Mouse (Mus musculus) layer of hippocampus, adult 2 months (tissue): ENCODE measurements around the gene Plekho1. TPM values are rescaled to one million over a fixed set of nuclear protein-coding genes. Genes with fewer than 3 reads are reported as not detected.

Experiments used
- DNase-seq, 2 experiments: peaks; one replicate each; pipeline ENCODE4 v3.0.0; 2022; ENCODE audit warnings: low spot score in 2 of 2
- H3K27ac ChIP-seq: fragments of 200-600 bp; 2 replicates; pipeline ENCODE4 v1.8.1; 2022
- H3K4me3 ChIP-seq: fragments of 200-600 bp; 2 replicates; pipeline ENCODE4 v1.8.1; 2022; ENCODE audit warnings: mild to moderate bottlenecking
- CTCF ChIP-seq: fragments of 200-600 bp; conservative IDR thresholded peaks from 2 replicates; pipeline ENCODE4 v1.8.1; 2022; ENCODE audit warnings: antibody characterized with exemption, mild to moderate bottlenecking, moderate library complexity
- total RNA-seq, 2 experiments: library from RNA; stranded (reverse); gene quantifications; 2 replicates each; pipeline ENCODE4 v1.2.3; 2021

Plekho1 gene
- total RNA-seq, 2 experiments from 2014 or later: 39.3 to 44.1 TPM

DNA sequence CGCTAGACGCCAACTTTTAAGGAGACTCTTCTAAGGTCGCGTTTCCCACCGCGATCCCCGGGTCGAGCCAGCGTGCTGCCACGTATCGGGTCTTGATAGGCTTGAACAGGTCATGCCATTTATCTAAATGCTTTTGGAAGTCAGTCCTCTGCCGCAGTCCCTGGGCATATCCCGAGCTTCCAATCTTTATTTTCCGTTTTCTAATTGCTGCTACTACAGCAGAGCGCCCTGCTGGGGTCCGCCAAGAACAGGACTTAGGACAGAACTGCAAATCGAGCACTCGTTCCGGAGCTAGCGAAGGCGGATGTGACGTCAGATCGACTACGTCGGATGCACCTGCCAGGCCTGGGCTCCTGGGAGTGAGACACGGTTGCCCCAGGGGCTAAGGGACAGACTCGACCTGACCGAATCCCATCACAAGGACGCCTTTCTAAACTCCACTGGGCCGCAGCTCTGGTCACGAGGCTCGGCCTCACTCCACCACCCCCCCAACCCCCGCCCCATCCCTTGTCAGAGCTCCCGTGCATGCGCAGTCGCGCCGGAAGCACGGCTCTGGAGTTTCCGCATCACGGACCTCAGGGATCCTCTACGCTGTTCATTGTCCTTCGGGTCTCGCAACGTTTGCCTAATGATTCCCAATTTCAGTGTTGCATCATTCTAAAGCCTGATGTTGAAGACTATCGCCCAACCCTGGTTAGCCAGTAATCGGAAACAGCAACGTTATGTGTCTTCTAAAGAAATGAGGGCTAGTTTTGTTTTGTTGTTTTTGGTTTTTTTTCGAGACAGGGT lies 44.8 kb downstream of the Plekho1 start:
- TF ChIP-seq CTCF: no peak
- Histone ChIP-seq H3K4me3 (peak overlapping the region; percentile 71), H3K27ac (peak overlapping the region; percentile 99)
- DNase-seq: peak; percentile 87 to 89

DNA sequence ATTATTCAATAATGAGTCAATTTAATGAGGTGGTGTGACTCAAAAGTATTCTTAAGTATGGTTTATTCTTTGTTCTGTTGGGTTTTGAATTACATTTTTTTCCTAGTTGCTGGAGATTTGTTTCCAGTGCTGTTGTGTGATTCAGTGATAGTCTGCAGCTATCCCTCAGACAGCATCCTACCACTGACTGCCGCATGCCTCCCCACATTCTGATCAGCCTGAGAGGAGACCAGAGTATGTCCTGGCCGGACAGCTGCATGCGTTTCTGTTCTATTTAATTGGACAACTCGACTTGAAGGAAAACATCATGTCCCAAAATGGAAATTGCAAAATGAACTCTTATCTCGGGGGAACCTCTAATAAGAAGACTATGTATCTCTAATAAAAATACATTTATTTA lies 47.5 kb downstream of the Plekho1 start:
- Histone ChIP-seq H3K4me3 (no peak overlapping the region), H3K27ac (no peak overlapping the region)
- no peak for DNase-seq
- no peak for TF ChIP-seq CTCF

GRCm38 (mm10) chr3:95945731-95946240 lies 50.0 kb downstream of the Plekho1 start:
- DNase-seq: no peak
- Histone ChIP-seq H3K27ac (no peak overlapping the region), H3K4me3 (no peak overlapping the region)
- no peak for TF ChIP-seq CTCF

DNA sequence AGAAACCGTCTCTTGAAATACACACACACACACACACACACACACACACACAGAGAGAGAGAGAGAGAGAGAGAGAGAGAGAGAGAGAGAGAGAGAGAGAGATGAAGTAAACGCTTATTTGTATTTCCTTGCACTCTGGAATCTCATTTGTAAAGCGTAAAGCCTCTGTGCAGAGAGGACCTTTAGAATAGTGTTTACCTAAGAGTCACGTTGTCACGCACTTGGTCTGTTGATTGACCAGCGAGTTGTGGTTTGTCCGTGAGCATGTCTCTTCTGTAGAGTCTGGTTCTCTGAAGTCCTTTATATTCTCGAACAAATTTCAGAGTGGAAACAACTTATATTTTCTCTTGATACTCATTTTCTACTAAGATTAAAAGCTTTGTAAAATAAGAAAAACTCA lies 51.1 kb downstream of the Plekho1 start:
- no peak for DNase-seq
- Histone ChIP-seq H3K4me3 (no peak overlapping the region), H3K27ac (no peak overlapping the region)
- TF ChIP-seq CTCF: no peak

GRCm38 (mm10) chr3:95943226-95943625 lies 52.6 kb downstream of the Plekho1 start:
- H3K27ac ChIP-seq: no peak overlapping the region
- H3K4me3 ChIP-seq: no peak overlapping the region
- DNase-seq: no peak
- no peak for TF ChIP-seq CTCF

DNA sequence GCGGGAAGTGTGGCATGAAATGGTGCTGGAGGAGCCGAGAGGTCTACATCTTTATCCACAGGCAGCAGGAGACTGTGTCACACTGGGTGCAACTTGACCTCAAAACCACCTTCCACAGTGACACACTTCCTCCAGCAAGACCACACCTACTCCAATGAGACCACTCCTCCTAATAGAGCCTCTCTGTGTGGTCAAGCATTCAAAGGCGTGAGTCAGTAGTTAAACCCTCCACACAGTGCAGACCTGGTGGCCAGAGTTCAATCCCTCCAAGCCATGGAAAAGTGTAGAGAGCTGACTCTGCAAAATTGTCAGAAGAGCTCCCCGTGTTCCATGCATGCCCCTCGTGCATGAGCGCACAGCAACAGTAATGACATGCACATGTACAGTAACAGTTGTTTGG lies 53.1 kb downstream of the Plekho1 start:
- TF ChIP-seq CTCF: no peak

GRCm38 (mm10) chr3:95938835-95939234 lies 57.0 kb downstream of the Plekho1 start:
- Histone ChIP-seq H3K27ac (no peak overlapping the region), H3K4me3 (no peak overlapping the region)
- TF ChIP-seq CTCF: peak; percentile 61
- no peak for DNase-seq

More for the DNA sequence above, 53.1 kb downstream of the Plekho1 start:
- Histone ChIP-seq H3K27ac (no peak overlapping the region), H3K4me3 (no peak overlapping the region)
- no peak for DNase-seq

Other genes with a start within 250 kb of the Plekho1 start
- 10 to 100 TPM; 43.1 to 44.0 TPM for gene Tars2, start 235.8 kb downstream of the Plekho1 start, total RNA-seq
- 10 to 100 TPM; 60.3 to 65.5 TPM for gene Rprd2, start 177.1 kb downstream of the Plekho1 start, total RNA-seq
- gene Prpf3, start 140.1 kb downstream of the Plekho1 start, total RNA-seq: 10 to 100 TPM; 33.0 to 38.1 TPM
- gene Mrps21, start 124.5 kb downstream of the Plekho1 start, total RNA-seq: 100 to 1,000 TPM; 155 to 164 TPM
- gene Ciart, start 113.8 kb downstream of the Plekho1 start, total RNA-seq: 10 to 100 TPM; 10.3 to 11.7 TPM
- gene BC028528, start 104.0 kb downstream of the Plekho1 start, total RNA-seq: 1 to 10 TPM; 3.4 to 4.8 TPM
- gene Aph1a, start 102.0 kb downstream of the Plekho1 start, total RNA-seq: 10 to 100 TPM; 69.0 to 79.8 TPM
- 1 to 10 TPM; 6.9 to 9.9 TPM for gene Car14, start 91.3 kb downstream of the Plekho1 start, total RNA-seq
- gene Anp32e, start 66.8 kb downstream of the Plekho1 start, total RNA-seq: 10 to 100 TPM; 78.9 to 80.6 TPM
- gene Vps45, start 62.5 kb upstream of the Plekho1 start, total RNA-seq: 10 to 100 TPM; 45.5 to 48.3 TPM
- gene Otud7b, start 108.5 kb upstream of the Plekho1 start, total RNA-seq: 10 to 100 TPM; 30.1 to 33.4 TPM
- gene Mtmr11, start 166.0 kb upstream of the Plekho1 start, total RNA-seq: 1 to 10 TPM; 4.3 to 5.3 TPM
- gene Sf3b4, start 176.3 kb upstream of the Plekho1 start, total RNA-seq: 10 to 100 TPM; 50.1 to 50.2 TPM
- 100 to 1,000 TPM; 352 to 370 TPM for gene Sv2a, start 185.2 kb upstream of the Plekho1 start, total RNA-seq
- gene Bola1, start 223.7 kb upstream of the Plekho1 start, total RNA-seq: 10 to 100 TPM; 16.2 to 16.7 TPM
- gene Hist2h2ab, start 223.9 kb upstream of the Plekho1 start, total RNA-seq: 10 to 100 TPM in 1 of 2 experiments, 1 to 10 TPM in 1; 9.3 to 12.7 TPM
- gene Hist2h2ac, start 224.9 kb upstream of the Plekho1 start, total RNA-seq: 10 to 100 TPM; 21.9 to 28.0 TPM
- 1 to 10 TPM; 7.6 to 7.9 TPM for gene Hist2h2be, start 225.1 kb upstream of the Plekho1 start, total RNA-seq
- 10 to 100 TPM; 11.4 to 12.3 TPM for gene Hist2h3c2, start 243.1 kb upstream of the Plekho1 start, total RNA-seq
- 100 to 1,000 TPM; 208 to 213 TPM for gene Hist2h2aa2, start 244.3 kb upstream of the Plekho1 start, total RNA-seq
- gene Hist2h2aa1, start 249.5 kb upstream of the Plekho1 start, total RNA-seq: 10 to 100 TPM in 1 of 2 experiments, not detected in 1; 11.7 TPM